ENCODE assay signal across 23 mouse cellular contexts in genomic region chr5:149474142-149474541, GRCm38 (mm10). TPM values are rescaled to one million over a fixed set of nuclear protein-coding genes. Genes with fewer than 3 reads are reported as not detected.
DNase-seq lines count a peak whose midpoint lies in the region; ATAC-seq and TF ChIP-seq lines count a peak whose summit lies in the region.
"Had no signal": no experiment of that assay in that cellular context is flagged by ENCODE, and none has a peak within 500 bp of the region (broad histone marks: within the 10 kb centered on the region; RNA-seq: fewer than 3 reads in every experiment).

No protein-coding gene starts in this region.

- in situ Hi-C loops in ES-E14 (cut with MboI; ENCODE audit: low sequenced_read_pairs in 2 of 2, unreplicated experiment in 2 of 2), result no loop called here

- no peaks in the 10 kb centered on the region for H3K9me3 ChIP-seq in forebrain, postnatal 0 days (ENCODE audit: low read length)
- H3K9me3 ChIP-seq in forebrain, embryonic 15.5 days, result no peaks in the 10 kb centered on the region
- H3K9me3 ChIP-seq in lung, embryonic 14.5 days (ENCODE audit: low read depth, low read length), result peaks cover 6% of the 10 kb centered on the region; the same call in 1 of the 2 replicates
- no peaks in the 10 kb centered on the region for H3K9me3 ChIP-seq in ES-E14 (ENCODE audit: control insufficient read depth, insufficient read depth, low read depth, low read length)
- H3K9me3 ChIP-seq: intestine, embryonic 15.5 days; limb, embryonic 15.5 days had no signal

- no peaks in the 10 kb centered on the region for H3K4me1 ChIP-seq in forebrain, postnatal 0 days (ENCODE audit: insufficient read depth)
- H3K4me1 ChIP-seq in forebrain, embryonic 15.5 days, result no peaks in the 10 kb centered on the region
- H3K4me1 ChIP-seq in lung, embryonic 14.5 days (ENCODE audit: insufficient read depth), result no peaks in the 10 kb centered on the region
- H3K4me1 ChIP-seq in ES-E14 (ENCODE audit: control insufficient read depth in 2 of 2, insufficient read depth in 2 of 2, low read length in 2 of 2, poor library complexity in 1 of 2), result no peaks in the 10 kb centered on the region
- H3K4me1 ChIP-seq: hindbrain, embryonic 12.5 days; intestine, embryonic 15.5 days; limb, embryonic 15.5 days; midbrain, embryonic 13.5 days had no signal

- TF ChIP-seq CTCF in forebrain, postnatal 0 days (IDR thresholded peaks at IDR 0.05; ENCODE audit: low read depth), result peak; percentile 47; the same call in 1 of the 2 replicates
- peak; percentile 34 for TF ChIP-seq CTCF in lung, embryonic 14.5 days (IDR thresholded peaks at IDR 0.05; ENCODE audit: low read depth)

- H3K36me3 ChIP-seq in forebrain, postnatal 0 days (ENCODE audit: insufficient read depth), result no peaks in the 10 kb centered on the region
- no peaks in the 10 kb centered on the region for H3K36me3 ChIP-seq in forebrain, embryonic 15.5 days
- no peaks in the 10 kb centered on the region for H3K36me3 ChIP-seq in lung, embryonic 14.5 days (ENCODE audit: insufficient read depth)
- no peaks in the 10 kb centered on the region for H3K36me3 ChIP-seq in ES-E14 (ENCODE audit: control insufficient read depth, insufficient read depth, low read length, poor library complexity, severe bottlenecking)
- H3K36me3 ChIP-seq: hindbrain, embryonic 12.5 days; intestine, embryonic 15.5 days; limb, embryonic 15.5 days; midbrain, embryonic 13.5 days had no signal

- no peak overlapping the region for H3K4me2 ChIP-seq in forebrain, postnatal 0 days (ENCODE audit: low read depth)
- no peak overlapping the region for H3K4me2 ChIP-seq in forebrain, embryonic 15.5 days (replicated peaks)
- H3K4me2 ChIP-seq in lung, embryonic 14.5 days, result no peak overlapping the region
- H3K4me2 ChIP-seq: hindbrain, embryonic 12.5 days; intestine, embryonic 15.5 days; limb, embryonic 15.5 days; midbrain, embryonic 13.5 days had no signal

- H3K27ac ChIP-seq in forebrain, postnatal 0 days (ENCODE audit: low read depth, low read length), result no peak overlapping the region
- no peak overlapping the region for H3K27ac ChIP-seq in forebrain, embryonic 15.5 days (replicated peaks)
- H3K27ac ChIP-seq in lung, embryonic 14.5 days (ENCODE audit: low read depth), result no peak overlapping the region
- H3K27ac ChIP-seq in ES-E14 (ENCODE audit: insufficient read depth, low read depth, low read length, poor library complexity, severe bottlenecking), result no peak overlapping the region
- H3K27ac ChIP-seq: hindbrain, embryonic 12.5 days; intestine, embryonic 15.5 days; limb, embryonic 15.5 days; macrophage; midbrain, embryonic 13.5 days had no signal

- 95% methylated on average over 9 of the region's 9 CpGs for WGBS in forebrain, postnatal 0 days
- WGBS in forebrain, embryonic 15.5 days, result 95% methylated on average over 9 of the region's 9 CpGs
- 96% methylated on average over 9 of the region's 9 CpGs for WGBS in lung, embryonic 14.5 days

- no peak for DNase-seq in forebrain, postnatal 0 days
- no peak for DNase-seq in lung, embryonic 14.5 days
- no peak for DNase-seq in lung, postnatal 36 days
- no peak for DNase-seq in ES-E14 (ENCODE audit: low read depth, low spot score)
- peak; percentile 10 for DNase-seq in induced T-regulatory cell, adult 2 months (ENCODE audit: low read depth)
- no peak for DNase-seq in kidney, adult 8-10 months
- DNase-seq: adrenal gland, adult 8-10 months; cerebellum, adult 11 months; cerebellum, postnatal 36 days; gastrocnemius, postnatal 14 days; kidney, postnatal 14 days; lung, adult 2 months; right cerebral cortex, adult 18-20 months; thymus, postnatal 36 days had no signal

- no peak overlapping the region for H3K9ac ChIP-seq in forebrain, postnatal 0 days
- H3K9ac ChIP-seq in forebrain, embryonic 15.5 days (replicated peaks), result no peak overlapping the region
- H3K9ac ChIP-seq in lung, embryonic 14.5 days, result no peak overlapping the region
- peak overlapping the region; percentile 9; the same call in 1 of the 2 replicates for H3K9ac ChIP-seq in ES-E14 (ENCODE audit: insufficient read depth, low read depth, low read length, poor library complexity, severe bottlenecking)
- H3K9ac ChIP-seq: hindbrain, embryonic 12.5 days; intestine, embryonic 15.5 days; limb, embryonic 15.5 days; midbrain, embryonic 13.5 days had no signal

- H3K27me3 ChIP-seq in forebrain, postnatal 0 days (ENCODE audit: insufficient read depth, low read length), result no peaks in the 10 kb centered on the region
- no peaks in the 10 kb centered on the region for H3K27me3 ChIP-seq in forebrain, embryonic 15.5 days
- H3K27me3 ChIP-seq in lung, embryonic 14.5 days (ENCODE audit: insufficient read depth, low read length), result no peaks in the 10 kb centered on the region
- H3K27me3 ChIP-seq: hindbrain, embryonic 12.5 days; intestine, embryonic 15.5 days; limb, embryonic 15.5 days; midbrain, embryonic 13.5 days had no signal

- H3K4me3 ChIP-seq in forebrain, postnatal 0 days (ENCODE audit: low read depth, low read length), result no peak overlapping the region
- H3K4me3 ChIP-seq in forebrain, embryonic 15.5 days, result no peak overlapping the region
- no peak overlapping the region for H3K4me3 ChIP-seq in lung, embryonic 14.5 days (ENCODE audit: low read depth, low read length)
- H3K4me3 ChIP-seq in ES-E14 (ENCODE audit: insufficient read depth in 1 of 2, low read depth in 1 of 2, low read length in 2 of 2, poor library complexity in 1 of 2, severe bottlenecking in 1 of 2), result peak overlapping the region; percentile 26 to 50; a peak in 2 of 4 replicates
- H3K4me3 ChIP-seq: hindbrain, embryonic 12.5 days; intestine, embryonic 15.5 days; limb, embryonic 15.5 days; midbrain, embryonic 13.5 days had no signal

- ATAC-seq in forebrain, postnatal 0 days, result no peak
- no peak for ATAC-seq in forebrain, embryonic 15.5 days (replicated peaks)
- ATAC-seq in lung, embryonic 14.5 days (ENCODE audit: insufficient read depth), result no peak
- ATAC-seq: intestine, embryonic 15.5 days; midbrain, embryonic 13.5 days had no signal

TF ChIP-seq in ES-E14, 5 proteins besides CTCF, POLR2A, EP300 and RAD21:
- TF ChIP-seq CHD2 (IDR thresholded peaks at IDR 0.05; ENCODE audit: low read depth, low read length), result no peak
- 0 out of 2 replicates have a peak, but pooled peaks have one; percentile 5 for TF ChIP-seq ZNF384 (IDR thresholded peaks at IDR 0.05; ENCODE audit: low read depth, low read length)
TF ChIP-seq in ES-E14: peak in this region for 1.

RNA-seq across cellular contexts. Expression of gene Tex26, which starts 34.7 kb away (rescaled TPM):
- total RNA-seq in forebrain, postnatal 0 days (2014; rRNA removed), result 0.14 and 2.8 TPM in 2 replicates
- polyA plus RNA-seq in forebrain, postnatal 0 days (2015; fragmentation: Nextera tagmentation; extraction: Ambion mirVana), result 1.5 and 1.8 TPM in 2 replicates
- 1.3 and 2.1 TPM in 2 replicates for polyA plus RNA-seq in forebrain, embryonic 15.5 days (2015; fragmentation: Nextera tagmentation; extraction: Ambion mirVana)
- polyA plus RNA-seq in lung, embryonic 14.5 days (2014; fragmentation: Nextera tagmentation; extraction: Ambion mirVana), result 0.64 and 1.0 TPM in 2 replicates
- total RNA-seq in ES-E14 (2012; rRNA removed), result 0.32 and 0.71 TPM in 2 replicates
- total RNA-seq: adrenal gland, adult 8-10 months; heart, adult 8-10 months had no signal
- polyA plus RNA-seq: macrophage; small intestine, adult 2 months had no signal

RNA-seq across cellular contexts. Expression of gene Wdr95, which starts 54.3 kb away (rescaled TPM):
- total RNA-seq in forebrain, postnatal 0 days (2014; rRNA removed), result 0.15 and 0.38 TPM in 2 replicates
- 0.45 and 0.84 TPM in 2 replicates for polyA plus RNA-seq in forebrain, postnatal 0 days (2015; fragmentation: Nextera tagmentation; extraction: Ambion mirVana)
- polyA plus RNA-seq in forebrain, embryonic 15.5 days (2015; fragmentation: Nextera tagmentation; extraction: Ambion mirVana), result 0.46 and 0.75 TPM in 2 replicates
- polyA plus RNA-seq in lung, embryonic 14.5 days (2014; fragmentation: Nextera tagmentation; extraction: Ambion mirVana), result not detected in 2 replicates
- 1.1 and 1.5 TPM in 2 replicates for total RNA-seq in ES-E14 (2012; rRNA removed)
- total RNA-seq: gastrocnemius, postnatal 14 days; heart, adult 8-10 months had no signal
- polyA plus RNA-seq: hindbrain, embryonic 12.5 days; intestine, embryonic 15.5 days; macrophage; small intestine, adult 2 months; stomach, embryonic 14.5 days had no signal

Comparison
In these comparisons a context has a peak if more than half of its experiments do, and no peak if none do; other contexts are left out.
1. H3K4me3 ChIP-seq: peak in ES-E14 (2 of 2); none in forebrain, postnatal 0 days (single experiment), forebrain, embryonic 15.5 days (single experiment) and lung, embryonic 14.5 days (single experiment).